Mouse (Mus musculus) spleen, adult 2 months (tissue): ENCODE results near the gene Slc44a1. TPM values are rescaled to one million over a fixed set of nuclear protein-coding genes. Genes with fewer than 3 reads are reported as not detected.

ENCODE experiments used
- DNase-seq, 2 experiments: peaks; one replicate each; pipeline versions ENCODE4 v3.0.0 to v3.0.0-alpha.2; 2012 to 2021; ENCODE audit warnings: low spot score in 2 of 2, low read depth in 1 of 2
- H3K27ac ChIP-seq: fragments of 200-500 bp; 2 replicates; pipeline ENCODE4 v1.5.1; 2012; ENCODE audit warnings: low read length, inconsistent platforms; ENCODE audit not compliant: insufficient read depth
- H3K27me3 ChIP-seq: fragments of 200-500 bp; 2 replicates; pipeline ENCODE4 v1.6.1; 2012; ENCODE audit warnings: mild to moderate bottlenecking, moderate library complexity, low read length, inconsistent platforms; ENCODE audit not compliant: control insufficient read depth, insufficient read depth
- H3K36me3 ChIP-seq: fragments of 200-500 bp; 2 replicates; pipeline ENCODE4 v1.6.1; 2012; ENCODE audit warnings: mild to moderate bottlenecking, low read length, inconsistent platforms; ENCODE audit not compliant: control insufficient read depth, insufficient read depth
- H3K4me1 ChIP-seq: fragments of 200-500 bp; 2 replicates; pipeline ENCODE4 v1.6.1; 2011; ENCODE audit warnings: inconsistent platforms; ENCODE audit not compliant: control insufficient read depth, insufficient read depth, insufficient read length
- H3K4me3 ChIP-seq: fragments of 200-500 bp; 2 replicates; pipeline ENCODE4 v1.5.1; 2011; ENCODE audit warnings: mild to moderate bottlenecking, inconsistent platforms; ENCODE audit not compliant: insufficient read depth, insufficient read length; ENCODE audit errors: extremely low read depth
- CTCF ChIP-seq: fragments of 200-500 bp; IDR thresholded peaks from 2 replicates; pipeline ENCODE4 v1.5.1; 2011; ENCODE audit warnings: mild to moderate bottlenecking, inconsistent platforms; ENCODE audit not compliant: insufficient read depth, insufficient read length, insufficient replicate concordance; ENCODE audit errors: extremely low read depth
- POLR2A ChIP-seq: fragments of 200-500 bp; IDR thresholded peaks from 2 replicates; pipeline ENCODE4 v1.6.1; 2011; ENCODE audit warnings: low read depth, low read length, inconsistent platforms
- WGBS: fragments of 180-500 bp; shearing (Covaris S2); methylation state at CpG from one replicate; pipeline ENCODE4 v1.1.7; 2018; 5-methylcytosine and 5-hydroxymethylcytosine counted together
- polyA plus RNA-seq: library from polyadenylated mRNA; depleted of rRNA; stranded (reverse); fragments of >200 nt; gene quantifications from 2 replicates; pipeline ENCODE4 v1.2.3, GENCODE M21; 2012

The Slc44a1 gene
- polyA plus RNA-seq, 1 experiment = 10.3 TPM

DNA sequence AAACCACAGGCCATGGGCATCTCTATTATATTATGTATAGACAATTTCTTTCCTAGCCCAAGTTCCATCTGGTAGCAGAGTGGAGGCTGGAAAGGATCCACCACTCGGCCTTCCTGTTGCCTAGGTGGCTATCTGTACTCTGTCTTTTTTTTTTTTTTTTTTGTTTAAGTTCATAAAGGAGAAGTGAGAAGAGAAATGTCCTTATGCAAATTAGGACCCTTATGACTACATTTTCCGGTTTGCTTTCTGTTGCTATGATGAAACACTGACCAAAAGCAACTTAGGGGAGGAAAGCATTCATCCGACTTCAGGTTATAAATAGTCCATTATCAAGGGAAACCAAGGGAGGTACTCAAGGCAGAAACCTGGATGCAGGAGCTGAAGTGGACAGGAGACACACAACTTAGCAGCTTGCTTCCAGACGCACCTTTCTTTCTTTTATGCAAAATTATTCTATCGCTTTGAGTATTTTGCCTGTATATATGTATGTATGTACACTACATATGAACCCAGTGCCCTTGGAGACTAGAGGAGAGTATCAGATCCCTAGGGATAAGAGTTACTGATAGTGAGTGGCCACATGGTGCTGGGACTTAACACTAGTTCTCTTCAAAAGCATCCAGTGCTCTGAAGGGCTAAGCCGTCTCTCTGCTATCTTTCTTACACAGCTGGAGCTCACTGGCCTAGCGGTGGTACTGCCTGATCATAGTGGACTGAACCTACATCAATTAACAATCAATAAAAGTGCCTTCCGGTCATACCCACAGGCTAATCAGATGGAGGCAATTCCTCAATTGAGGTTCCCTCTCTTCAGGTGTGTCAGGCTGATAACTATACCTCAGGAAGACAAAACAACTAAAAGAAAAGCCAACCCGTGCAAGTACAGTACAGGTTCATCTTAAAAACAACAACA lies 28.0 kb upstream of the Slc44a1 start:
- peaks cover 18% of the 10 kb centered on the region for H3K4me1 ChIP-seq
- H3K36me3 ChIP-seq = no peaks in the 10 kb centered on the region
- no peak overlapping the region for H3K4me3 ChIP-seq
- no peaks in the 10 kb centered on the region for H3K27me3 ChIP-seq
- TF ChIP-seq CTCF (no peak), POLR2A (no peak)
- 57% methylated on average over 9 of the region's 9 CpGs for WGBS
- peak overlapping the region; percentile 57 for H3K27ac ChIP-seq
- DNase-seq = peak in 1 of 2 experiments; percentile 78

- DNase-seq = no peak
- H3K4me1 ChIP-seq = peaks cover 18% of the 10 kb centered on the region
- peak overlapping the region; percentile 5; the same call in 1 of the 2 replicates for H3K27ac ChIP-seq
- WGBS = 74% methylated on average over 6 of the region's 6 CpGs
- no peaks in the 10 kb centered on the region for H3K36me3 ChIP-seq
- no peak overlapping the region for H3K4me3 ChIP-seq
- TF ChIP-seq POLR2A (no peak), CTCF (no peak)
- no peaks in the 10 kb centered on the region for H3K27me3 ChIP-seq
These were observed 27.2 kb upstream of the Slc44a1 start for GRCm38 (mm10) chr4:53412991-53413390.

- 72% methylated on average over 9 of the region's 9 CpGs for WGBS
- H3K27me3 ChIP-seq = no peaks in the 10 kb centered on the region
- H3K27ac ChIP-seq = no peak overlapping the region
- H3K4me1 ChIP-seq = peaks cover 18% of the 10 kb centered on the region
- no peak overlapping the region for H3K4me3 ChIP-seq
- TF ChIP-seq POLR2A (no peak), CTCF (no peak)
- no peak for DNase-seq
- no peaks in the 10 kb centered on the region for H3K36me3 ChIP-seq
These were observed 26.0 kb upstream of the Slc44a1 start for GRCm38 (mm10) chr4:53414031-53414797.

GRCm38 (mm10) chr4:53415873-53416637 lies 24.2 kb upstream of the Slc44a1 start:
- no peak overlapping the region for H3K4me3 ChIP-seq
- H3K4me1 ChIP-seq = peaks cover 11% of the 10 kb centered on the region
- no peak for TF ChIP-seq CTCF
- TF ChIP-seq POLR2A = no peak
- H3K27me3 ChIP-seq = no peaks in the 10 kb centered on the region
- DNase-seq = no peak
- H3K27ac ChIP-seq = peak overlapping the region; percentile 30; the same call in 1 of the 2 replicates
- 87% methylated on average over 9 of the region's 10 CpGs for WGBS
- no peaks in the 10 kb centered on the region for H3K36me3 ChIP-seq

GRCm38 (mm10) chr4:53416928-53417327 lies 23.3 kb upstream of the Slc44a1 start:
- DNase-seq = no peak
- peaks cover 9% of the 10 kb centered on the region; the same call in 1 of the 2 replicates for H3K4me1 ChIP-seq
- TF ChIP-seq CTCF = no peak
- no peak for TF ChIP-seq POLR2A
- H3K27me3 ChIP-seq = no peaks in the 10 kb centered on the region
- H3K27ac ChIP-seq = no peak overlapping the region
- H3K4me3 ChIP-seq = no peak overlapping the region
- 61% methylated on average over 7 of the region's 7 CpGs for WGBS
- no peaks in the 10 kb centered on the region for H3K36me3 ChIP-seq

DNA sequence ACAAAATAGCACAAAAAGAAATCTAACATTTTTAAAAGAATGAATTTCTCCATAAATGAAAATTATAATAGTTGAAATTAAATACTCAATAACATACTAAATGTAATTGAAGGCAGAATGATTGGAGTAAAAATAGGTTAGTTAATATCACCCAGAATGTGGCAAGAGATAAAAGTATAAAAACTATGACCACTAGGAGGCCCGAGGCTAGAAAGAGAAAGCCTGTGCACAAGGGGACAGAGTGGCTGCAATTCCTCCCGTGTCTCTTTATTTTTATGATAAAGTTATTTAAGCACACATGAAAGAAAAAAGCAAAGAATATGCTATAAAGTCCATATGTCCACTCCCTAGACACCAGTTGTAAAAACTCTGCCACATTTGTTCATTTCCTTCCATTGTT lies 17.4 kb upstream of the Slc44a1 start:
- no peak for TF ChIP-seq POLR2A
- 49% methylated on average over 2 of the region's 2 CpGs for WGBS
- Histone ChIP-seq H3K36me3 (no peaks in the 10 kb centered on the region), H3K4me3 (no peak overlapping the region), H3K4me1 (no peaks in the 10 kb centered on the region), H3K27ac (no peak overlapping the region), H3K27me3 (no peaks in the 10 kb centered on the region)
- no peak for DNase-seq
